Mouse (Mus musculus) midbrain, postnatal 0 days (tissue): Measurements from ENCODE around the gene Spsb3. TPM values are rescaled to one million over a fixed set of nuclear protein-coding genes. Genes with fewer than 3 reads are reported as not detected.
A peak's percentile ranks its signal among the peaks of the same experiment; 100 is the strongest.

Experiments used
- ATAC-seq: fragments of 200-750 bp; cut with Nextera tagmentation; 2 replicates; pipeline ENCODE4 v1.8.0; 2017; ENCODE audit warnings: moderate number of reproducible peaks, mild to moderate bottlenecking, moderate TSS enrichment, moderate library complexity; ENCODE audit not compliant: low FRiP score
- DNase-seq: peaks from one replicate; pipeline ENCODE4 v3.0.0-alpha.2; 2015; ENCODE audit warnings: low spot score
- H3K27ac ChIP-seq: fragments of 300-500 bp; sonication (generic); 2 replicates; pipeline ENCODE4 v1.5.1; 2014; ENCODE audit warnings: low read depth, mild to moderate bottlenecking, low read length, mixed read lengths
- H3K27me3 ChIP-seq: fragments of 300-500 bp; sonication (generic); 2 replicates; pipeline ENCODE4 v1.6.1; 2014; ENCODE audit warnings: low read length, control low read depth, mixed read lengths; ENCODE audit not compliant: insufficient read depth
- H3K36me3 ChIP-seq: fragments of 300-500 bp; sonication (generic); 2 replicates; pipeline ENCODE4 v1.6.1; 2014; ENCODE audit warnings: low read length, control low read depth, mixed read lengths; ENCODE audit not compliant: insufficient read depth
- H3K4me1 ChIP-seq: fragments of 300-500 bp; sonication (generic); 2 replicates; pipeline ENCODE4 v1.6.1; 2014; ENCODE audit warnings: mild to moderate bottlenecking, control low read depth, antibody characterized with exemption, low read length, mixed read lengths; ENCODE audit not compliant: insufficient read depth
- H3K4me2 ChIP-seq: fragments of 300-500 bp; sonication (generic); 2 replicates; pipeline ENCODE4 v1.6.1; 2014; ENCODE audit warnings: low read depth, mild to moderate bottlenecking, low read length, mixed read lengths; ENCODE audit not compliant: poor library complexity, severe bottlenecking
- H3K4me3 ChIP-seq: fragments of 300-500 bp; sonication (generic); 2 replicates; pipeline ENCODE4 v1.5.1; 2014; ENCODE audit warnings: low read depth, mild to moderate bottlenecking, low read length, moderate library complexity
- H3K9ac ChIP-seq: fragments of 300-500 bp; sonication (generic); replicated peaks from 2 replicates; pipeline ENCODE4 v1.6.1; 2014; ENCODE audit warnings: mild to moderate bottlenecking, low read length, moderate library complexity, mixed read lengths; ENCODE audit not compliant: poor library complexity, severe bottlenecking
- H3K9me3 ChIP-seq: fragments of 300-500 bp; sonication (generic); 2 replicates; pipeline ENCODE4 v1.6.1; 2016; ENCODE audit warnings: low read length, control low read depth
- CTCF ChIP-seq: IDR thresholded peaks from 2 replicates; pipeline ENCODE4 v1.5.1; 2016; ENCODE audit warnings: antibody characterized with exemption, mild to moderate bottlenecking
- WGBS: fragments of 180-500 bp; shearing (Covaris S2); extraction: QIAGEN DNeasy Blood & Tissue Kit; methylation state at CpG from one replicate; pipeline ENCODE4 v1.1.7; 2014; 5-methylcytosine and 5-hydroxymethylcytosine counted together
- polyA plus RNA-seq: library from polyadenylated mRNA; unstranded; fragments of >200 nt; fragmentation: Nextera tagmentation; extraction: Ambion mirVana; gene quantifications from 2 replicates; pipeline ENCODE4 v1.2.1, GENCODE M21; 2015
- total RNA-seq: library from RNA; depleted of rRNA; stranded (reverse); fragments of >200 nt; gene quantifications from 2 replicates; pipeline ENCODE4 v1.2.3, GENCODE M21; 2014; rRNA removed

Gene Spsb3
- total RNA-seq: 87.5 and 105 TPM in 2 replicates
- 100 and 110 TPM in 2 replicates for polyA plus RNA-seq

DNA sequence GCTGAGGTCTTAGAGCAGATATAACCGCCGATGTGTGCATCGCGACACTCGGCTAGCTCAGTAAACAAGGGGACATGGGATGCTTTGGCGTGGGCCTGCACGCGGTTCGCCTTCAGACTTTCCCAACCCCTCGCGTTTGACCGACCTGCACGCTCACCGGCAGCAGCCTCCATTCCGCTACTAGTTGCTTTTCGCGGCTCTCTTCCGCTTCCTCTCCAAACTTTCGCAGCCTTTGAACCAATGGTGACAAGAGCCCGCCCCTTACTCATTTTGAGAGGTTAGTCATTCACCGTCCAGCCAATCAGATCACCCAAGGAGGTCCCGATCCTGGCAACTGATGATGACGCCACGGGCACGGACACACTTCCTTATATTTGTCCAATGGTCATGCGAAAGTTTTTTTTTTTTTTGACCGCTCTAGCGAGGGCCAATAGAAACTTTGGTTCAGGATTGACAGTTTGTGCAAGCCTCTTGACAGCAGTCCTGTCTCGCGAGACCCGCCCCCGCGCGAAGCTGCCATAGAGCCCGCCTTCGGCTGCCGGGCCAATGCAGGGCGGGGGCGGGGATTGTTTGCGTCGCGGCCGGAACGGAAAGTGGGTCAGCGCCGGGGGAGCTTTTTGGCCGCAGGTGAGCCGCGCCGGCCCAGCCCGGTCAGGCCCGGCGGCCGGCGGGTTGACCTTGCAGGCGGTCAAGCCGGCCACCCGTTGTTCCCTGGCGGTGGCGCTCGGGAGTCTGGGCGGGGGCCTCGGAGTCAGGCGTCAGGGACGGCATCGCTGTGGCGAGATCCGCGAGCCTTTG lies at the start of gene Spsb3, which contains the start of gene Nubp2:
Spsb3 (plus strand) TSS at position 510 of the 798 bp plus-strand sequence.
Nubp2 (minus strand) TSS at position 216 of the 798 bp plus-strand sequence.
- Histone ChIP-seq H3K27me3 (no peaks in the 10 kb centered on the region), H3K4me3 (peak within 1 kb of the TSS; percentile 82), H3K4me1 (peaks cover 13% of the 10 kb centered on the region; the same call in 1 of the 2 replicates), H3K27ac (peak within 1 kb of the TSS; percentile 85), H3K9me3 (no peaks in the 10 kb centered on the region), H3K9ac (peak within 1 kb of the TSS; percentile 75), H3K36me3 (peaks cover 32% of the 10 kb centered on the region), H3K4me2 (peak within 1 kb of the TSS; percentile 92)
- under 1% methylated on average over 69 of the region's 69 CpGs for WGBS
- no peak; the same call in 1 of the 2 replicates for TF ChIP-seq CTCF
- DNase-seq: peak; percentile 100
- ATAC-seq: peak; percentile 96

DNA sequence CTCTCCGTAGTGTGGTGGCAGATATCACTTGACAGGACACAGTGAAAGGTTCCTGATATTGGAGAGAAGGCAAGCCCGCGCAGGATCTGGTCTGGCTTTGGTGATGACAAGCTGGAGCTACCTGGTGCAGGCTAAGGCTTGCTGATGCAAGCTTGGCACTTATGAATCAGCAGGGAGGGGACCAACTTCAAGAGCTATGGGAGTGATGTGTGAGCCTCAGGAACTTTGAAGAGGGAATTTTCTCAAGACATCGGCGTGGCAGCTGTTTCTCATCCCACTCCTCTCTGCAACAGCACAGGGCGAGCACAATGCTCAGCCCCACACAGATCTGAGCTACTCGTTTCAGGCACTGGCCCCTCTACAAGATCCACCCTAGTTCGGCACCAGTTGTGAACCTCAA lies 46.6 kb upstream of the Spsb3 start, which contains the start of gene Hagh:
Hagh (plus strand) TSS at position 302 of the 400 bp plus-strand sequence.
- DNase-seq: no peak
- WGBS: 72% methylated on average over 8 of the region's 8 CpGs
- no peak for TF ChIP-seq CTCF
- no peaks in the 10 kb centered on the region for H3K4me1 ChIP-seq
- no peak within 1 kb of the TSS for H3K4me2 ChIP-seq
- no peaks in the 10 kb centered on the region for H3K9me3 ChIP-seq
- H3K27ac ChIP-seq: no peak within 1 kb of the TSS
- peaks cover 22% of the 10 kb centered on the region; the same call in 1 of the 2 replicates for H3K27me3 ChIP-seq
- ATAC-seq: no peak
- no peaks in the 10 kb centered on the region for H3K36me3 ChIP-seq
- H3K9ac ChIP-seq: no peak within 1 kb of the TSS
- H3K4me3 ChIP-seq: no peak within 1 kb of the TSS

DNA sequence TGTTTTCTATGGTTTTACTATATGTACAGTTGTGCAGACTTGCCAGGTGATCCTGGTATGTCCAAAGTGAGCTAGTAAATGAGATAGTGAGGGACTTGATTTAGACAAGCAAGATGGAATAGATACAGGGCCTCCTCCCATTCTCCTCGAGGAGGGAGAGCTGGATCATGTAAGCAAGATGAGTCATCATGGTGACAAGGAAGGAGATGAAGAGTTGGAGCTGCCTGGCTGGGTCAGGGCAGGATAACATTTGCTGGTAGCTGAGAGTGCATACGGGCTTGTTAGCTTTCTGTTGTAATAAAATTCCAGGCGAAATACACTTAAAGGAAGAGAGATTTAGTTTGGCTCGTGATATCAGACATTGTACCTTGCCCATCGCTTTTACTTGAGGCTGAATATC lies 46.1 kb upstream of the Spsb3 start:
- H3K27me3 ChIP-seq: peaks cover 22% of the 10 kb centered on the region; the same call in 1 of the 2 replicates
- H3K27ac ChIP-seq: no peak overlapping the region
- ATAC-seq: no peak
- no peak overlapping the region for H3K4me2 ChIP-seq
- no peak overlapping the region for H3K9ac ChIP-seq
- H3K4me3 ChIP-seq: no peak overlapping the region
- TF ChIP-seq CTCF: no peak
- DNase-seq: no peak
- 69% methylated on average over 5 of the region's 5 CpGs for WGBS
- H3K36me3 ChIP-seq: no peaks in the 10 kb centered on the region
- H3K9me3 ChIP-seq: no peaks in the 10 kb centered on the region
- H3K4me1 ChIP-seq: no peaks in the 10 kb centered on the region

DNA sequence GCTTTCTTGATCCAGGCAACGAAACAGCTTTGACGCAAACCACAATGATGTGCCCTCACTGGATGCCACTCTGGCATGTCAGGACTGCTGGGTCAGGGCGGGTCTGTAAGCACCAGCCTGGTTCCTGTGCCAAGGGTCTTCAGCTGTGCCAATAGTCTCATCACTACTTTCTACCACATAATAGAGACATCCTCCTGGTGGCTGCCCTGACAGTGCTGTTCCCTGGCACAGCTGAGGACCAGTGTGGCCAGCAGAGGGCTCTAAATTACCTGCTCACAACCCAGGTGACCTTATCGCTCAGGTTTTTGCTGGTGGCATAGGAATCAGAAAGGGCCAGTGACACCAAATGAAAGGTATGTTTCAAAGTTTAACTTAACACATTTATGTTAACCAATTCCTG lies 45.3 kb upstream of the Spsb3 start:
- H3K27ac ChIP-seq: no peak overlapping the region
- H3K27me3 ChIP-seq: peaks cover 22% of the 10 kb centered on the region; the same call in 1 of the 2 replicates
- peak; percentile 44 for TF ChIP-seq CTCF
- H3K4me1 ChIP-seq: no peaks in the 10 kb centered on the region
- H3K9me3 ChIP-seq: no peaks in the 10 kb centered on the region
- peak; percentile 4 for DNase-seq
- no peak overlapping the region for H3K4me2 ChIP-seq
- no peaks in the 10 kb centered on the region for H3K36me3 ChIP-seq
- ATAC-seq: no peak
- no peak overlapping the region for H3K4me3 ChIP-seq
- H3K9ac ChIP-seq: no peak overlapping the region
- WGBS: 44% methylated on average over 4 of the region's 4 CpGs

DNA sequence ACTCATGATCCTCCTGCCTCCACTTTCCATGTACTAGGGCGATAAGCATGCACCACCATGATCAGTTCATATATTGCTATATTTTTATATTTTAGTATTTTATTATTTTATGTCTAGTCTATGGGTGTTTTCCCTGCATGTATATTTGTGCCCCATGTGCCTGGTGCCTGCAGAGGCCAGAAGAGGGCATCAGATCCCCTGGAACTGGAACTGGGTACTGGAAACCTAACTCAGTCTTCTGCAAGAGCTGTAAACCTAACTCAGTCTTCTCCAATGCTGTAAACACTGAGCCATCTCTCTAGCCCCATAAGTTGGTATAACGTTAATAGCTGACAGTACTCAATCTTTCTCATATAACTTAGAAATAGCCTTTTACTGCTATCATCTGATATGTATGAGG lies 43.8 kb upstream of the Spsb3 start:
- H3K9me3 ChIP-seq: no peaks in the 10 kb centered on the region
- H3K4me1 ChIP-seq: no peaks in the 10 kb centered on the region
- no peak overlapping the region for H3K9ac ChIP-seq
- DNase-seq (no peak), ATAC-seq (no peak)
- no peak overlapping the region for H3K4me2 ChIP-seq
- H3K27me3 ChIP-seq: peaks cover 18% of the 10 kb centered on the region; the same call in 1 of the 2 replicates
- H3K27ac ChIP-seq: no peak overlapping the region
- WGBS: 63% methylated on average over 2 of the region's 2 CpGs
- no peak for TF ChIP-seq CTCF
- no peak overlapping the region for H3K4me3 ChIP-seq
- H3K36me3 ChIP-seq: no peaks in the 10 kb centered on the region

DNA sequence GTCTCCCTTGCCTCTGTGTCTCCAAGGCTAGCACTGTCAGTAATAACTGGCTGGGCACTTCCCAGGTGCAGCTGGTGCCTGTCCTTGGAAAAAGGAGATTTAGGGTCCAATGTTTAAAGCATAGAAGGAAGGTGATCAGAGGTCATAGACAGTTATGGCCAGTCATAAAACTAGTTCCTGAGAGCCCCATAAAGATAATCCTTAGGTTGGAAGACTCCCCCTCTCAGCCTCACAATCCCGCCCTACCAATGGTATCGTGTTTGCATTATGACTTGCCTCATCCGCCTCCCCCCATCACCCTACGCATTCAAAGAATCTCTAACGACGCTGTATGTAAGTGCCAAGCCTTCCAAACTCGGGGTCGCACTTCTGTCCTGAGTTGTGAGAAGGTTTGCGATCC lies 41.9 kb upstream of the Spsb3 start:
- no peak overlapping the region for H3K27ac ChIP-seq
- no peaks in the 10 kb centered on the region for H3K9me3 ChIP-seq
- no peaks in the 10 kb centered on the region for H3K4me1 ChIP-seq
- no peak for TF ChIP-seq CTCF
- peaks cover 15% of the 10 kb centered on the region; the same call in 1 of the 2 replicates for H3K27me3 ChIP-seq
- H3K4me2 ChIP-seq: no peak overlapping the region
- 53% methylated on average over 9 of the region's 9 CpGs for WGBS
- no peak overlapping the region for H3K9ac ChIP-seq
- DNase-seq (no peak), ATAC-seq (no peak)
- H3K36me3 ChIP-seq: no peaks in the 10 kb centered on the region
- no peak overlapping the region for H3K4me3 ChIP-seq
